Mouse (Mus musculus) embryonic facial prominence, embryonic 15.5 days (tissue): Measurements from ENCODE around the gene Fbn1. TPM values are rescaled to one million over a fixed set of nuclear protein-coding genes. Genes with fewer than 3 reads are reported as not detected.
A peak's percentile ranks its signal among the peaks of the same experiment; 100 is the strongest.

ENCODE experiments used
- ATAC-seq: fragments of 200-750 bp; cut with Nextera tagmentation; 2 replicates; pipeline ENCODE4 v1.8.0; 2017; ENCODE audit warnings: low read depth, moderate TSS enrichment; ENCODE audit not compliant: insufficient number of reproducible peaks, low FRiP score, low TSS enrichment
- H3K27ac ChIP-seq: fragments of 300-500 bp; sonication (generic); replicated peaks from 2 replicates; pipeline ENCODE4 v1.5.1; 2015; ENCODE audit warnings: mild to moderate bottlenecking, inconsistent platforms
- H3K27me3 ChIP-seq: fragments of 300-500 bp; sonication (generic); 2 replicates; pipeline ENCODE4 v1.6.1; 2015; ENCODE audit warnings: inconsistent platforms
- H3K36me3 ChIP-seq: fragments of 300-500 bp; sonication (generic); 2 replicates; pipeline ENCODE4 v1.6.1; 2015; ENCODE audit warnings: mild to moderate bottlenecking, inconsistent platforms
- H3K4me1 ChIP-seq: fragments of 300-500 bp; sonication (generic); 2 replicates; pipeline ENCODE4 v1.6.1; 2015; ENCODE audit warnings: inconsistent platforms
- H3K4me2 ChIP-seq: fragments of 300-500 bp; sonication (generic); replicated peaks from 2 replicates; pipeline ENCODE4 v1.6.1; 2015; ENCODE audit warnings: mild to moderate bottlenecking, inconsistent platforms
- H3K4me3 ChIP-seq: fragments of 300-500 bp; sonication (generic); replicated peaks from 2 replicates; pipeline ENCODE4 v1.5.1; 2015; ENCODE audit warnings: mild to moderate bottlenecking, inconsistent platforms
- H3K9ac ChIP-seq: fragments of 300-500 bp; sonication (generic); 2 replicates; pipeline ENCODE4 v1.6.1; 2015; ENCODE audit warnings: inconsistent platforms
- H3K9me3 ChIP-seq: fragments of 300-500 bp; sonication (generic); replicated peaks from 2 replicates; pipeline ENCODE4 v1.6.1; 2016; ENCODE audit warnings: inconsistent platforms
- WGBS: fragments of 180-500 bp; shearing (Covaris S2); methylation state at CpG from one replicate; pipeline ENCODE4 v1.1.7; 2015; 5-methylcytosine and 5-hydroxymethylcytosine counted together
- polyA plus RNA-seq: library from polyadenylated mRNA; unstranded; fragments of >200 nt; fragmentation: Nextera tagmentation; extraction: Ambion mirVana; gene quantifications from 2 replicates; pipeline ENCODE4 v1.2.1, GENCODE M21; 2015

Fbn1 gene
- polyA plus RNA-seq, 1 experiment from 2014 or later: 24.5 TPM

DNA sequence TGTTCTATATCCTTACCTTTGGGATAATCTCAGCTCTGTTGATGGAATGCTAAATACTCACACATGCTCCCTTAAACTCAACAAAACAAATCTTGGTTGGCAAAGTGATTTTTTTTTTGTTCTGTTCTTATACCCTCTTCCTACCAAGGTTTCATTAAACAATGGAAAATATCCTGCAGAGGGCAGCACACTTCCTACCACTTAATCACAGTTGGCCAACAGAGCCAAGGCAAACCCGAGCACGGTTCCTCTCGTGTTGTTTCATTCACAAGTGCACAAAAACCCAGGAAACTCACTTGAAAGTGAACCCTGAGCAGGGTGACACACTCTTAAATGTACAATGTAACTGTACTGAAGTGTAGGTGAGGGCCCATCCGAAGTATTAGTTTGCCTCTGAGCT lies 173.6 kb downstream of the Fbn1 start:
- Histone ChIP-seq H3K27me3 (no peaks in the 10 kb centered on the region), H3K4me1 (no peaks in the 10 kb centered on the region), H3K9me3 (no peaks in the 10 kb centered on the region), H3K4me3 (no peak overlapping the region), H3K27ac (no peak overlapping the region), H3K4me2 (no peak overlapping the region), H3K9ac (no peak overlapping the region), H3K36me3 (peaks cover 49% of the 10 kb centered on the region)
- 71% methylated on average over 4 of the region's 4 CpGs for WGBS
- no peak for ATAC-seq

DNA sequence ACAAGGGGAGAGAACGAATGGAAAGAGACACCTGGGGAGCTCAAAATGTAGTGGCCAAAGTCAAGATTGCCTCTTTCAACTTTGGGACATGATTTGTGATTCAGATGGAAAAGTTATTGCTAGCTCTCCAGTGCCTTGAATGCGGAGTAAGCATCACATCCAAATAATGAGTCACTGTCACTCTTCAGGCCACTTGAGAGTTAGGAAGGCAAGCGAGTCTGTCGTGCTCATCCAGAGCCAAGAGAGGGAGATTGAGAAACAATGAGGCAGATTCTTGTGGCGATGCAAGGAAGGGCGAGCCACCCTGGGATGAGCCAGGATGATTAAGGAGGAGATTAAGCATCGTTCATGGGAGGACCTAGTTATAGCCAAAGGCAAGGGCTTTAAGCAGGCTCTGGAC lies 176.2 kb downstream of the Fbn1 start:
- no peak overlapping the region for H3K9ac ChIP-seq
- H3K4me2 ChIP-seq: no peak overlapping the region
- H3K36me3 ChIP-seq: peaks cover 43% of the 10 kb centered on the region
- ATAC-seq: no peak
- no peaks in the 10 kb centered on the region for H3K4me1 ChIP-seq
- 88% methylated on average over 7 of the region's 7 CpGs for WGBS
- H3K4me3 ChIP-seq: no peak overlapping the region
- no peak overlapping the region for H3K27ac ChIP-seq
- no peaks in the 10 kb centered on the region for H3K27me3 ChIP-seq
- H3K9me3 ChIP-seq: no peaks in the 10 kb centered on the region

DNA sequence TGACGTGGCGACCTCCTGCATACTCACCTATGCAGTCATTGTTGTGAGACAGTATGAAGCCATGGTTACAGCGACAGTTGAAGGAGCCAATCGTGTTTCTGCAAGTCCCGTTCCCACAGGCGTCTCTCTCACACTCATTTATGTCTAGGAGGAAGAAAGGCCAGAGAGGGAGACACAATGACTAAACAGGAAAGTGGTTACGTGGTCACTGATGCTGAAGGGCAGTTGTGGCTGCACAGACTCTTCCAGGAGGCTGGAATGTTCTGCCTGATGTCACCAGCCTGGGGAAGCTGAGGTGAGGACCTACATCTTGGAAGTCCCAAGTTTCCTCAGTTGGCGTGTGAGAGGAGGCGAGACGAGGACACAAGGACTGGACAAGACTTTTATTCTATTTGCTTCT lies 177.3 kb downstream of the Fbn1 start:
- no peak overlapping the region for H3K27ac ChIP-seq
- no peak overlapping the region for H3K4me3 ChIP-seq
- no peak for ATAC-seq
- 92% methylated on average over 10 of the region's 10 CpGs for WGBS
- peaks cover 38% of the 10 kb centered on the region for H3K36me3 ChIP-seq
- H3K4me2 ChIP-seq: no peak overlapping the region
- no peaks in the 10 kb centered on the region for H3K4me1 ChIP-seq
- no peak overlapping the region for H3K9ac ChIP-seq
- H3K27me3 ChIP-seq: no peaks in the 10 kb centered on the region
- H3K9me3 ChIP-seq: no peaks in the 10 kb centered on the region

DNA sequence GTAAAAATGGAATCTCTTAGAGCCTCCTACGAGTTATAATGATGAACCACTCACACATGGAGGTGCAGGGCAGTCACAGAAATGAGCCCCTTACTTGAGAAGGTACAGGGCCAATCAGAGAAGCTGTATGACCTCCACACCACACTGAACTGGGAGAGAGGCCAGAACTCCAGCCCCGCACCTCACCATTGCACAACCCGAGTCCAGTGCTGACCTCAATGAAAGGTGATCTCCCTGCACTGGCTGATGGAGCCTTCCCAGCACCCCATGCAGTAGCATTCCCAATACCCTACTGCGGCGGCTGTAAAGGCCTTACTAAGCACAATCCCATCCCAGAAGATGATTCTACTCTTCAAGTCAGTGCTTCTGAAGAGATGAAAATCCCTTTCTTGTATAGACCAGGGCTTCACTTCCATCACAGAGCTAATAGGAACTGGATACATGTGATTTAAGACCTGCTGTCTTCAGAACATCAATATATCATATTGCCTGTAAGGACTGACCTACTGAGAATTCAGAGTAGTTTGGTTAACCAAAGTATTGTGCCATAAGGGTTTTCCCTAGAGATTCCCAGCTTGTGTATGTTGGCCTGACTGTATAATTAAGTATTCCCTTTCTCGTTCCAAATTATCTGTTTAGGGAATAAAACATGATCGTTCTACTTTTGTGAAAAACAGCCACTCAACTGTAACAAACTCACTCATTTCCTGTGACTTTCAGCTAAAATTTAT lies 182.5 kb downstream of the Fbn1 start:
- no peaks in the 10 kb centered on the region for H3K27me3 ChIP-seq
- H3K4me2 ChIP-seq: no peak overlapping the region
- H3K9ac ChIP-seq: no peak overlapping the region
- 64% methylated on average over 7 of the region's 7 CpGs for WGBS
- H3K27ac ChIP-seq: no peak overlapping the region
- H3K9me3 ChIP-seq: no peaks in the 10 kb centered on the region
- peaks cover 4% of the 10 kb centered on the region; the same call in 1 of the 2 replicates for H3K4me1 ChIP-seq
- peaks cover 25% of the 10 kb centered on the region for H3K36me3 ChIP-seq
- ATAC-seq: no peak
- no peak overlapping the region for H3K4me3 ChIP-seq

DNA sequence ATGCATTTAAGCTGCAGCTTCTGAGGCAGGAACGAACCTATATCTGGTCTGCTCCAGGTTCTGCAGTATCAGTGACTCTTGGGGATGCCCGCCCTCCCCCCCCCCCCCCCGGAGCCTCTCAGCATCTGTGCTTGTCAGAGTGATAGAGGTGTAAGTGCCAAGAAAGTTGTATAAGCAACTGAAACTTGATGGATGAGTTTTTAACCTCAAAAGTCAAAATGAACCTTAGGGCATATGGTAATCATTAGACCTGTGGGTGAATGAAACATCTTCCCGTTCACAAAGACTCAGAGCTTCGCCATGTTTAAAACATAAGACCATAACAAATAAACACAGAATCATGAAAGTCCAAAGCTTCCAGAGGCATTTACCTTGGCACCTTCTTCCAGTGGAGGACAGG lies 183.3 kb downstream of the Fbn1 start:
- H3K27ac ChIP-seq: no peak overlapping the region
- H3K36me3 ChIP-seq: peaks cover 24% of the 10 kb centered on the region
- no peak; the same call in 1 of the 2 replicates for ATAC-seq
- peaks cover 4% of the 10 kb centered on the region; the same call in 1 of the 2 replicates for H3K4me1 ChIP-seq
- no peak overlapping the region for H3K4me2 ChIP-seq
- WGBS: 50% methylated on average over 5 of the region's 5 CpGs
- H3K9ac ChIP-seq: no peak overlapping the region
- H3K9me3 ChIP-seq: no peaks in the 10 kb centered on the region
- no peaks in the 10 kb centered on the region for H3K27me3 ChIP-seq
- H3K4me3 ChIP-seq: no peak overlapping the region

DNA sequence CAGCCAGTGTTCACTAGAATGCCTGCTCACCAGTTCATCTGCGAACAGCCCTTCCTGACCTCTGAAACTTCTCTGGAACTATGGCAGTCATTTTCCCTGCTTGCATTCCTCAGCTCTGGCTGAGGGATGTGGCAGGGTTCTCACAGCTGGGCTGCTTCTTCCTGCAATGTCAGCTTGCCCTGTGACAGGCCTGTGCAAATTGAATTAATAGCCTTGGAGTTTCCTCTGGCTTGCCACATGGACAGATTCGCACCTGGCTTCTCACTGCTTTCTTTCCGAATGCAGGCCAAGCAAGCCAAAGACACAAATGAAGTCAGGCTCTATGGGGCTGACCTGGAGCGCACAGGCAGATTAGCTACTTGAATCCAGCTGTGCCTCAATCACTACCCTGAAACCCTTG lies 184.4 kb downstream of the Fbn1 start:
- 39% methylated on average over 4 of the region's 4 CpGs for WGBS
- peak overlapping the region; percentile 28 for H3K27ac ChIP-seq
- H3K4me1 ChIP-seq: peaks cover 4% of the 10 kb centered on the region; the same call in 1 of the 2 replicates
- H3K27me3 ChIP-seq: no peaks in the 10 kb centered on the region
- H3K9me3 ChIP-seq: no peaks in the 10 kb centered on the region
- H3K4me2 ChIP-seq: no peak overlapping the region
- no peak for ATAC-seq
- H3K36me3 ChIP-seq: peaks cover 30% of the 10 kb centered on the region
- no peak overlapping the region for H3K4me3 ChIP-seq
- H3K9ac ChIP-seq: no peak overlapping the region

DNA sequence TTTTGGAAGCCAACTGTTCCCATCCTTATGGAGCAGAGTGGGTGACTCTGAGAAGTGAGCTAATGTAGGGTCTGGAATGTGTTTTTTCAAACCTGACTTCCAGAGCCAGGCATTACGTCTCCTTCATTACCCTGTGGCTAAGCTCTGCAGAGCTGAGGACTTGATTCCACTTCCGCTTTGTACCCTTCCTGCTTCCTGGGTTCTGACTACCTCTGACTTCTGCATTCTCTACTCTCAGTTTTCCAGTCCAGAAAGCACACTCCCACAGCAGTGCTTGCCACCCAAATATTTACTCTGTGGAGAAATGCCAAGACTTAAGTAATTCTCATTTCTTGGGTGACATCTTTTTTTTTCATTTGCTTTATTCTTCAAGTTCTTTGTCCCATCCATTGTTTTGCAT lies 185.2 kb downstream of the Fbn1 start:
- Histone ChIP-seq H3K36me3 (peaks cover 29% of the 10 kb centered on the region; the same call in 1 of the 2 replicates), H3K9ac (no peak overlapping the region), H3K27ac (no peak overlapping the region), H3K27me3 (no peaks in the 10 kb centered on the region), H3K4me1 (peaks cover 4% of the 10 kb centered on the region; the same call in 1 of the 2 replicates), H3K4me2 (no peak overlapping the region), H3K4me3 (no peak overlapping the region), H3K9me3 (no peaks in the 10 kb centered on the region)
- 70% methylated on average over 2 of the region's 2 CpGs for WGBS
- ATAC-seq: no peak

DNA sequence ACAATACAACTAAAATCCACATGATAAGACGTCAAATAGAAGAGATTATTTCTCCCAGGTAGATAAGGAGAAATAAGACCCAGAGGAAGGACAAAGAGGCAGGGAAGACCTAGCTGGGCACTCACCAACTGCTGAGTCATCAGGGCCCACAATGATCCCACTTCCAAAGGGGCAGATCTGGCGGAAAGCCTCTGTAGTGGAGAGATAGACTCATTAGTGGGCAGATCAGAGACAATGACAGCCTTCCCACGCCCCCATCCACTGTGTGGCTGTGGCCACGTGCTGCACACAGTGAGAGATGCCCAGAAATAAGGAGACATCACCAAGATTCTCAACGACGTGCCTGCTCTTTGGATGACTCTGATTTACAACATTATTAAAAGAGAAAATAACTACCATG lies 186.7 kb downstream of the Fbn1 start:
- no peaks in the 10 kb centered on the region for H3K27me3 ChIP-seq
- no peak overlapping the region for H3K27ac ChIP-seq
- H3K9me3 ChIP-seq: no peaks in the 10 kb centered on the region
- WGBS: 90% methylated on average over 6 of the region's 6 CpGs
- H3K4me1 ChIP-seq: peaks cover 4% of the 10 kb centered on the region; the same call in 1 of the 2 replicates
- peaks cover 42% of the 10 kb centered on the region for H3K36me3 ChIP-seq
- no peak overlapping the region for H3K9ac ChIP-seq
- H3K4me2 ChIP-seq: no peak overlapping the region
- ATAC-seq: no peak
- no peak overlapping the region for H3K4me3 ChIP-seq

DNA sequence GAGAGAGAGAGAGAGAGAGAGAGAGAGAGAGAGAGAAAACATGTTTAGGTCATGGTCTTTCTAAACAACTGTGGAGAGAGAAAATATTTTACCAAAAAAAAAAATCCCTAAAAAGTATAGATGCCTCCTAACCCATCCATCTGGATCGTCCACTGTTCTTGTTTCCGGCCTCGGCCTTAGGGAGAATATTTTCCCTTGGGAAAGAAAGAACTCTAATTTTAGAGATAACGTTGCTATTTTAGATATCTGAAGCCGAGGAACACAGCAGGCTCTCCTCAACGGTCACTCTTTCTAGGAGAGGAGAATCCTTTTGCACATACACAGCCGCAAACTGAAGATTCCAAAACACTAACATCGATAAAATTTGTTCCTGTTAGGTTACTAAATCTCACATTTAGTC lies 188.1 kb downstream of the Fbn1 start:
- no peak overlapping the region for H3K4me2 ChIP-seq
- peaks cover 49% of the 10 kb centered on the region for H3K36me3 ChIP-seq
- H3K4me1 ChIP-seq: peaks cover 4% of the 10 kb centered on the region; the same call in 1 of the 2 replicates
- no peak overlapping the region for H3K9ac ChIP-seq
- ATAC-seq: no peak
- H3K4me3 ChIP-seq: no peak overlapping the region
- no peak overlapping the region for H3K27ac ChIP-seq
- 69% methylated on average over 8 of the region's 8 CpGs for WGBS
- H3K27me3 ChIP-seq: no peaks in the 10 kb centered on the region
- H3K9me3 ChIP-seq: no peaks in the 10 kb centered on the region

DNA sequence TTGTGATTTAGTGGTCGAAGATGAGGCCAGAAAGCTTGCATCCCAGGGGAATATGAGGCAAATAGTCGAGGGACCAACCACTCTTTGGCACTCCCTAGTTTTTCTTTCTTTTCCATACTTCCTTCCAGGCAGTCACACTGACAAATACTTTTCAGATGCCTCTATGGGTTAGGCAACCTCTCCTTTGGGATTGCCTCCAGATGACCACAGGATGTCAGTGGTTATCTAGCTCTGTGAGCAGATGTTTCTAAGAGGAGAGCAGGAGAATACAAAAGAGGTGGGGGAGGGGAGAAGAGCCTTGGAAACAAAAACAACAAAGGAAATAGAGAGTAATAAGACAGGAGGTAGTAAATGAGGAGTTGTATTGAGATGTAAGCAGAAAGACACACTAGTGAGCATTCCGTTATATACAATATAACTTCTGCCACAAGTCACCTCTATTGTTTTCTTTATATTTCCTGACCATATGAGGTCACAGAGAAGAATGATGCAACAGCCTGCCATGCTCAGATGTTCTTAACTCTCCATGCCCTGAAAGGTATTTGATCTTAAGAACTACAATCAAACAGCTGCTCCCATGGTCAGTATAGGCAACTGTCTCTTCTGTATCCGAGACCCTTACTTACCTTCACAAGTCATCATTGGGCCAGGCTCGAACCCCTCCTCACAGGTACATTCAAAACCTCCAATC lies 189.3 kb downstream of the Fbn1 start:
- Histone ChIP-seq H3K36me3 (peaks cover 57% of the 10 kb centered on the region), H3K9ac (no peak overlapping the region), H3K4me3 (no peak overlapping the region), H3K27me3 (no peaks in the 10 kb centered on the region), H3K9me3 (no peaks in the 10 kb centered on the region), H3K27ac (no peak overlapping the region), H3K4me2 (no peak overlapping the region), H3K4me1 (peaks cover under 1% of the 10 kb centered on the region; the same call in 1 of the 2 replicates)
- WGBS: 73% methylated on average over 5 of the region's 5 CpGs
- ATAC-seq: no peak

DNA sequence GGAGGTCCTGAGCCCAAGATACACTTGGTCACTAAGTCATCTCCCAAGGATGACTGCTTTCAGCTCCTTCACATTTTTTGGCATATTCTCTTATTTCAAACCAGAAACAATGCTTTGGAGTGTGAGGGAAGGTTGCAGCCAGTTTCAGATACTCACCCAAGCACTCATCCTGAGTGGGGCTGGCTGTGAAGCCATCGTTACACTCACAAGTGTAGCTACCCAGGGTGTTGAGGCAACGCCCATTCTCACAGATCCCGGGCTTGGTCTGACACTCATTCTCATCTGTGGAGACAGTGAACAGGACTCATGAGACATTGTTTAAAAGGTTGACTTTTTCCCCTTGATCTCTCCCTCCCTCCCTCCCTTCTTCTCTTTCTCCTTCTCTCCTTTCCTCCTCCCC lies 192.6 kb downstream of the Fbn1 start:
- Histone ChIP-seq H3K4me2 (no peak overlapping the region), H3K4me3 (no peak overlapping the region), H3K27me3 (no peaks in the 10 kb centered on the region), H3K4me1 (no peaks in the 10 kb centered on the region), H3K36me3 (peaks cover 71% of the 10 kb centered on the region), H3K27ac (no peak overlapping the region), H3K9ac (no peak overlapping the region), H3K9me3 (no peaks in the 10 kb centered on the region)
- 88% methylated on average over 3 of the region's 3 CpGs for WGBS
- ATAC-seq: no peak
